Mouse (Mus musculus) kidney, adult 2 months (tissue): ENCODE measurements around the gene Csnk1d. TPM values are rescaled to one million over a fixed set of nuclear protein-coding genes. Genes with fewer than 3 reads are reported as not detected.

Experiments used
- DNase-seq: peaks from one replicate; pipeline ENCODE4 v3.0.0; 2021
- H3K27ac ChIP-seq: fragments of 200-500 bp; 2 replicates; pipeline ENCODE4 v1.5.1; 2012; ENCODE audit warnings: low read depth, low read length, control low read depth, inconsistent platforms; ENCODE audit not compliant: insufficient read depth
- H3K27me3 ChIP-seq: fragments of 200-500 bp; replicated peaks from 2 replicates; pipeline ENCODE4 v1.6.1; 2012; ENCODE audit warnings: mild to moderate bottlenecking, moderate library complexity, low read length, inconsistent platforms; ENCODE audit not compliant: control insufficient read depth, insufficient read depth
- H3K36me3 ChIP-seq: fragments of 200-500 bp; 2 replicates; pipeline ENCODE4 v1.6.1; 2012; ENCODE audit warnings: mild to moderate bottlenecking, moderate library complexity, low read length, inconsistent platforms; ENCODE audit not compliant: control insufficient read depth, insufficient read depth
- H3K4me1 ChIP-seq: fragments of 200-500 bp; 2 replicates; pipeline ENCODE4 v1.6.1; 2011; ENCODE audit warnings: low read length; ENCODE audit not compliant: control insufficient read depth, insufficient read depth
- H3K4me3 ChIP-seq: fragments of 200-500 bp; 2 replicates; pipeline ENCODE4 v1.5.1; 2011; ENCODE audit warnings: mild to moderate bottlenecking, low read depth, low read length, control low read depth; ENCODE audit not compliant: insufficient read depth
- CTCF ChIP-seq: fragments of 200-500 bp; conservative IDR thresholded peaks from 2 replicates; pipeline ENCODE4 v1.5.1; 2011; ENCODE audit warnings: low read depth, mild to moderate bottlenecking, control low read depth, low read length, moderate library complexity, mixed read lengths; ENCODE audit not compliant: insufficient read depth, insufficient read length
- POLR2A ChIP-seq: fragments of 200-500 bp; IDR thresholded peaks from one replicate; pipeline ENCODE4 v1.6.1; 2011; ENCODE audit warnings: low read depth, low read length, control low read depth
- WGBS: fragments of 180-500 bp; shearing (Covaris S2); methylation state at CpG from one replicate; pipeline ENCODE4 v1.1.7; 2018; 5-methylcytosine and 5-hydroxymethylcytosine counted together
- polyA plus RNA-seq: library from polyadenylated mRNA; depleted of rRNA; stranded (reverse); fragments of >200 nt; gene quantifications from 2 replicates; pipeline ENCODE4 v1.2.3, GENCODE M21; 2012

Gene Csnk1d
- polyA plus RNA-seq, 1 experiment = 71.0 TPM

- Histone ChIP-seq H3K27ac (no peak overlapping the region), H3K4me3 (no peak overlapping the region), H3K36me3 (peaks cover 9% of the 10 kb centered on the region), H3K4me1 (peaks cover 17% of the 10 kb centered on the region; the same call in 1 of the 2 replicates), H3K27me3 (no peaks in the 10 kb centered on the region)
- WGBS = 45% methylated on average over 6 of the region's 6 CpGs
- no peak for DNase-seq
- no peak for TF ChIP-seq POLR2A
- no peak for TF ChIP-seq CTCF
Observed at GRCm38 (mm10) chr11:120973318-120973717, 17.8 kb downstream of the Csnk1d start.

DNA sequence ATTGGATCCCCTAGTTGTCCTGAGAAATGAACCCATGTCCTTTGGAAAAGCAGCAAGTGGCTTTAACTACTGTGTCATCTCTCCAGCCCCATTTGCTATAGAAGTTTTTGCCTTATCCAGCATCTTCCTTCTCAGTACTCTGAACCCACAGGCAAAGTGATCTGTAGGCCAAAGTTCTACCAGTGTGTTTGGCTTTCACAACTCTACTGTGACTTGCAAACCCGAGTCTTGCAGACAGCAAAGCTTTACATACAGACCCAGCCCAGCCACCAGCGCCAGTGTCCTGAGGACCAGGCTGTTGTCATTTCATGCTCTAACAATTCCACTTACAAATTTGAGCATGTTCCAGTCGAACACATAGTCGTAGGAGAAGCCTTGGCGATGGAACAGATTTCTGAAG, 19.9 kb downstream of the Csnk1d start:
- peak; percentile 42 for DNase-seq
- Histone ChIP-seq H3K36me3 (peaks cover 13% of the 10 kb centered on the region), H3K27ac (peak overlapping the region; percentile 21; the same call in 1 of the 2 replicates), H3K27me3 (no peaks in the 10 kb centered on the region), H3K4me3 (no peak overlapping the region), H3K4me1 (peaks cover 17% of the 10 kb centered on the region; the same call in 1 of the 2 replicates)
- 53% methylated on average over 5 of the region's 5 CpGs for WGBS
- TF ChIP-seq POLR2A (no peak), CTCF (no peak)

- H3K27me3 ChIP-seq = no peaks in the 10 kb centered on the region
- DNase-seq = peak; percentile 44
- H3K36me3 ChIP-seq = peaks cover 15% of the 10 kb centered on the region
- H3K4me1 ChIP-seq = peaks cover 19% of the 10 kb centered on the region
- 56% methylated on average over 5 of the region's 5 CpGs for WGBS
- H3K4me3 ChIP-seq = no peak overlapping the region
- no peak overlapping the region for H3K27ac ChIP-seq
- TF ChIP-seq CTCF (no peak), POLR2A (no peak)
Observed at GRCm38 (mm10) chr11:120969742-120970141, 21.4 kb downstream of the Csnk1d start.

- peaks cover 15% of the 10 kb centered on the region for H3K36me3 ChIP-seq
- H3K4me1 ChIP-seq = peaks cover 11% of the 10 kb centered on the region
- no peak for DNase-seq
- TF ChIP-seq POLR2A (no peak), CTCF (no peak)
- WGBS = 68% methylated on average over 4 of the region's 4 CpGs
- H3K27ac ChIP-seq = no peak overlapping the region
- no peaks in the 10 kb centered on the region for H3K27me3 ChIP-seq
- no peak overlapping the region for H3K4me3 ChIP-seq
Observed at GRCm38 (mm10) chr11:120965587-120965986, 25.5 kb downstream of the Csnk1d start.

DNA sequence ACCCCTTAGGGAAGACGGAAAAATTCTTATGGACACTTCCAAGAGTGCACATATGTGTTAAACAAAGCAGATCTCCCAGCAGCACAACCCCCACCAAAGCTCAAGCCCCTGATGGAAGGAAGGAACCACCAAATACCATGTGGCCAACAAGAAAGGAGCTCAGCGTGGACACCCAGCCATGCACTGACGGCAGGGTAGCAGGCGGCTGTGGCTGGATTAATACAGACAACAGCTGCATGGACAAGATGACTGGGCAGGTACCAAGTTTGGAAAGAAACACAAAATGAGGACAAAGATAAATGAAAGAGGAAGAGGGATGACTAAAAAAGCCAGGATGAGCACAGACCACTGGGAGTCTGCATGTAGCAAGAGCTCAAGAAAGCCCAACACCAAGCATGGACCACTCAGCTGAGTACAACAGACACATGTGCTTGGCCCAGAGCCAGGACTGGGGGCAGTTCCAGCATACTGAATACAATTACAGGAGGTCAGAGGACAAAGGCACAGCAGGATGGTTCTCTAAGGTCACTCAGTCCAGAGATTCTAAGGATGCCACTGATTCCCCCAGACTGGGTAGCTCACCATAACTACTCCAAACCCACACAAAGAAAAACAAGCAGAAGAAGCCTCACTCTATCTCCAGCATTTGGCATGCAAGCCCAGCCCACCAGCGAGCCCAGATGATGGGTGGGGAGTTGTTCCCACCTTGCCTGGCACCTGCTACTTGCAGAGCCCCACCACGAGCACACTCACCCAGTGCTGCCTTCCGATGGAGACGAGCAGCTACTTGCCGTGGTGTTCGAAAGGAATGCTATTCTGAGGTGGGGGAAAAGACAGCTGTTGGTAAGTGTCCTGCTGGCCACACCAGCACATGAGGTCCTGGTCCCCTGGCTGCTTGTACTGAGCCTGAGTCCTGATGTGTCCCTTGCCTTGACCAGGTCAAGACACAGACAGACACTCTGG, 26.7 kb downstream of the Csnk1d start:
- Histone ChIP-seq H3K36me3 (peaks cover 14% of the 10 kb centered on the region), H3K4me3 (no peak overlapping the region), H3K4me1 (peaks cover 4% of the 10 kb centered on the region), H3K27ac (no peak overlapping the region), H3K27me3 (no peaks in the 10 kb centered on the region)
- TF ChIP-seq POLR2A = no peak
- TF ChIP-seq CTCF = no peak
- no peak for DNase-seq
- WGBS = 78% methylated on average over 10 of the region's 10 CpGs

- Histone ChIP-seq H3K4me3 (no peak overlapping the region), H3K27ac (no peak overlapping the region), H3K36me3 (peaks cover 11% of the 10 kb centered on the region), H3K27me3 (no peaks in the 10 kb centered on the region), H3K4me1 (peaks cover 5% of the 10 kb centered on the region; the same call in 1 of the 2 replicates)
- TF ChIP-seq CTCF (no peak), POLR2A (no peak)
- 84% methylated on average over 7 of the region's 7 CpGs for WGBS
- no peak for DNase-seq
Observed at GRCm38 (mm10) chr11:120962909-120963308, 28.2 kb downstream of the Csnk1d start.

GRCm38 (mm10) chr11:120962050-120962771, 28.9 kb downstream of the Csnk1d start:
- WGBS = 90% methylated on average over 13 of the region's 13 CpGs
- H3K4me1 ChIP-seq = peaks cover 5% of the 10 kb centered on the region; the same call in 1 of the 2 replicates
- DNase-seq = no peak
- H3K27ac ChIP-seq = no peak overlapping the region
- TF ChIP-seq POLR2A (no peak), CTCF (no peak)
- H3K27me3 ChIP-seq = no peaks in the 10 kb centered on the region
- H3K36me3 ChIP-seq = peaks cover 11% of the 10 kb centered on the region
- H3K4me3 ChIP-seq = no peak overlapping the region
